Mouse (Mus musculus) lung, postnatal 0 days (tissue): ENCODE data around the gene Efcab11. TPM values are rescaled to one million over a fixed set of nuclear protein-coding genes. Genes with fewer than 3 reads are reported as not detected.

Experiments
- ATAC-seq: fragments of 200-750 bp; cut with Nextera tagmentation; 2 replicates; pipeline ENCODE4 v1.8.0; 2017; ENCODE audit warnings: moderate library complexity
- DNase-seq: peaks from one replicate; pipeline ENCODE4 v3.0.0-alpha.2; 2016; ENCODE audit warnings: low spot score
- H3K27ac ChIP-seq: fragments of 300-500 bp; sonication (generic); 2 replicates; pipeline ENCODE4 v1.5.1; 2014; ENCODE audit warnings: antibody characterized with exemption, mild to moderate bottlenecking, low read length, mixed read lengths
- H3K27me3 ChIP-seq: fragments of 300-500 bp; sonication (generic); replicated peaks from 2 replicates; pipeline ENCODE4 v1.6.1; 2014; ENCODE audit warnings: low read length, mixed read lengths; ENCODE audit not compliant: insufficient read depth
- H3K36me3 ChIP-seq: fragments of 300-500 bp; sonication (generic); 2 replicates; pipeline ENCODE4 v1.6.1; 2014; ENCODE audit warnings: low read length, mixed read lengths; ENCODE audit not compliant: insufficient read depth
- H3K4me1 ChIP-seq: fragments of 300-500 bp; sonication (generic); 2 replicates; pipeline ENCODE4 v1.6.1; 2014; ENCODE audit warnings: antibody characterized with exemption, low read depth, low read length, mixed read lengths; ENCODE audit not compliant: insufficient read depth
- H3K4me2 ChIP-seq: fragments of 300-500 bp; sonication (generic); replicated peaks from 2 replicates; pipeline ENCODE4 v1.6.1; 2014; ENCODE audit warnings: low read depth, mild to moderate bottlenecking, low read length, moderate library complexity, mixed read lengths
- H3K4me3 ChIP-seq: fragments of 300-500 bp; sonication (generic); 2 replicates; pipeline ENCODE4 v1.5.1; 2014; ENCODE audit warnings: low read depth, low read length
- H3K9ac ChIP-seq: fragments of 300-500 bp; sonication (generic); replicated peaks from 2 replicates; pipeline ENCODE4 v1.6.1; 2014; ENCODE audit warnings: low read depth, mild to moderate bottlenecking
- H3K9me3 ChIP-seq: fragments of 300-500 bp; sonication (generic); 2 replicates; pipeline ENCODE4 v1.6.1; 2016; ENCODE audit warnings: low read length, mixed read lengths
- CTCF ChIP-seq: IDR thresholded peaks from 2 replicates; pipeline ENCODE4 v1.5.1; 2016; ENCODE audit warnings: antibody characterized with exemption, mild to moderate bottlenecking
- EP300 ChIP-seq: IDR thresholded peaks from 2 replicates; pipeline ENCODE4 v1.6.1; 2016; ENCODE audit warnings: antibody characterized with exemption, mild to moderate bottlenecking, control low read depth
- WGBS: fragments of 180-500 bp; shearing (Covaris S2); extraction: QIAGEN DNeasy Blood & Tissue Kit; methylation state at CpG from one replicate; pipeline ENCODE4 v1.1.7; 2014; 5-methylcytosine and 5-hydroxymethylcytosine counted together
- polyA plus RNA-seq: library from polyadenylated mRNA; unstranded; fragments of >200 nt; fragmentation: Nextera tagmentation; extraction: Ambion mirVana; gene quantifications from 2 replicates; pipeline ENCODE4 v1.2.1, GENCODE M21; 2015

Efcab11 gene
- polyA plus RNA-seq, 1 experiment from 2014 or later, result 2.2 TPM

GRCm38 (mm10) chr12:99645418-99645817 is 238.8 kb downstream of the Efcab11 start:
- Histone ChIP-seq H3K9ac (no peak overlapping the region), H3K4me1 (no peaks in the 10 kb centered on the region), H3K4me3 (no peak overlapping the region), H3K4me2 (no peak overlapping the region), H3K36me3 (no peaks in the 10 kb centered on the region), H3K27me3 (no peaks in the 10 kb centered on the region), H3K9me3 (no peaks in the 10 kb centered on the region), H3K27ac (no peak overlapping the region)
- TF ChIP-seq CTCF (no peak), EP300 (no peak)
- ATAC-seq (peak; percentile 72), DNase-seq (no peak)
- 92% methylated on average over 18 of the region's 18 CpGs for WGBS

- H3K36me3 ChIP-seq, result no peaks in the 10 kb centered on the region
- H3K4me1 ChIP-seq, result no peaks in the 10 kb centered on the region
- no peak overlapping the region for H3K27ac ChIP-seq
- TF ChIP-seq EP300, result no peak
- no peak for TF ChIP-seq CTCF
- ATAC-seq, result peak; percentile 86
- no peak overlapping the region for H3K4me2 ChIP-seq
- WGBS, result 79% methylated on average over 37 of the region's 37 CpGs
- H3K4me3 ChIP-seq, result no peak overlapping the region
- no peak overlapping the region for H3K9ac ChIP-seq
- H3K27me3 ChIP-seq, result no peaks in the 10 kb centered on the region
- H3K9me3 ChIP-seq, result no peaks in the 10 kb centered on the region
- no peak for DNase-seq
Measured at GRCm38 (mm10) chr12:99644966-99645365, 239.3 kb downstream of the Efcab11 start.

Other genes with a start within 250 kb of the Efcab11 start
- 14.2 and 17.2 TPM in 2 replicates for gene Tdp1, start 78 bp upstream of the Efcab11 start, polyA plus RNA-seq
- 7.8 and 8.3 TPM in 2 replicates for gene Kcnk13, start 80.1 kb upstream of the Efcab11 start, polyA plus RNA-seq
- gene Psmc1, start 225.7 kb upstream of the Efcab11 start, polyA plus RNA-seq, result 155 and 160 TPM in 2 replicates